Comparison of ENCODE assay signal across 35 mouse cellular contexts in genomic region chr2:84695007-84695695, GRCm38 (mm10). TPM values are rescaled to one million over a fixed set of nuclear protein-coding genes. Genes with fewer than 3 reads are reported as not detected.
A peak's percentile ranks its signal among the peaks of the same experiment; 100 is the strongest.
DNase-seq lines count a peak whose midpoint lies in the region; ATAC-seq and TF ChIP-seq lines count a peak whose summit lies in the region.
"Had no signal": no experiment of that assay in that cellular context is flagged by ENCODE, and none has a peak within 500 bp of the region (broad histone marks: within the 10 kb centered on the region; RNA-seq: fewer than 3 reads in every experiment).

No protein-coding gene starts in this region.

- no peak overlapping the region for H3K4me3 ChIP-seq in forebrain, postnatal 0 days (ENCODE audit: low read depth, low read length)
- no peak overlapping the region for H3K4me3 ChIP-seq in forebrain, embryonic 10.5 days
- no peak overlapping the region for H3K4me3 ChIP-seq in lung, embryonic 14.5 days (ENCODE audit: low read depth, low read length)
- H3K4me3 ChIP-seq in lung, postnatal 0 days (ENCODE audit: low read depth, low read length) = no peak overlapping the region
- H3K4me3 ChIP-seq: embryonic facial prominence, embryonic 10.5 days; embryonic facial prominence, embryonic 13.5 days; erythroblast, embryonic 14.5 days; forebrain, embryonic 13.5 days; gastrocnemius, adult 2 months; heart, embryonic 13.5 days had no signal

- TF ChIP-seq EP300 in lung, postnatal 0 days (IDR thresholded peaks at IDR 0.05) = no peak

- 86% methylated on average over 5 of the region's 5 CpGs for WGBS in forebrain, postnatal 0 days
- 94% methylated on average over 5 of the region's 5 CpGs for WGBS in forebrain, embryonic 10.5 days
- WGBS in lung, embryonic 14.5 days = 76% methylated on average over 5 of the region's 5 CpGs
- WGBS in lung, postnatal 0 days = 62% methylated on average over 5 of the region's 5 CpGs

- H3K9me3 ChIP-seq in forebrain, postnatal 0 days (ENCODE audit: low read length) = no peaks in the 10 kb centered on the region
- H3K9me3 ChIP-seq in forebrain, embryonic 10.5 days = no peaks in the 10 kb centered on the region
- H3K9me3 ChIP-seq in lung, embryonic 14.5 days (ENCODE audit: low read depth, low read length) = no peaks in the 10 kb centered on the region
- no peaks in the 10 kb centered on the region for H3K9me3 ChIP-seq in lung, postnatal 0 days (ENCODE audit: low read length)
- H3K9me3 ChIP-seq: embryonic facial prominence, embryonic 10.5 days; embryonic facial prominence, embryonic 13.5 days; forebrain, embryonic 13.5 days; heart, embryonic 13.5 days had no signal

- no peak for DNase-seq in forebrain, postnatal 0 days
- no peak for DNase-seq in forebrain, embryonic 10.5 days (ENCODE audit: extremely low spot score, low spot score)
- peak; percentile 80 for DNase-seq in lung, embryonic 14.5 days
- DNase-seq in lung, postnatal 36 days = no peak
- DNase-seq in lung, postnatal 0 days (ENCODE audit: low spot score) = peak; percentile 21
- DNase-seq in lung, adult 18-20 months = no peak
- DNase-seq in Patski (ENCODE audit: low read depth, low spot score) = no peak
- no peak for DNase-seq in kidney, postnatal 4 days
- DNase-seq: adrenal gland, adult 8-10 months; B cell, adult 2 months; cerebellum, adult 11 months; cerebellum, adult 2 months; cerebellum, adult 9-11 months; cerebellum, postnatal 36 days; embryo, embryonic 11 days; gastrocnemius, adult 2 months; gastrocnemius, postnatal 14 days; heart, adult 18-20 months; heart, postnatal 14 days; heart, postnatal 4 days had no signal

- no peaks in the 10 kb centered on the region for H3K4me1 ChIP-seq in forebrain, postnatal 0 days (ENCODE audit: insufficient read depth)
- H3K4me1 ChIP-seq in forebrain, embryonic 10.5 days = no peaks in the 10 kb centered on the region
- H3K4me1 ChIP-seq in lung, embryonic 14.5 days (ENCODE audit: insufficient read depth) = no peaks in the 10 kb centered on the region
- H3K4me1 ChIP-seq in lung, postnatal 0 days (ENCODE audit: insufficient read depth, low read depth, low read length) = no peaks in the 10 kb centered on the region
- H3K4me1 ChIP-seq: embryonic facial prominence, embryonic 10.5 days; embryonic facial prominence, embryonic 13.5 days; forebrain, embryonic 13.5 days; heart, embryonic 13.5 days had no signal

- peaks cover 46% of the 10 kb centered on the region for H3K36me3 ChIP-seq in forebrain, postnatal 0 days (ENCODE audit: insufficient read depth)
- H3K36me3 ChIP-seq in forebrain, embryonic 10.5 days (replicated peaks) = peaks cover 94% of the 10 kb centered on the region
- H3K36me3 ChIP-seq in lung, embryonic 14.5 days (ENCODE audit: insufficient read depth) = peaks cover 79% of the 10 kb centered on the region
- peaks cover 24% of the 10 kb centered on the region for H3K36me3 ChIP-seq in lung, postnatal 0 days (ENCODE audit: insufficient read depth, low read length)

- no peak overlapping the region for H3K4me2 ChIP-seq in forebrain, postnatal 0 days (ENCODE audit: low read depth)
- no peak overlapping the region for H3K4me2 ChIP-seq in lung, embryonic 14.5 days
- H3K4me2 ChIP-seq in lung, postnatal 0 days (replicated peaks; ENCODE audit: low read depth, low read length) = no peak overlapping the region
- H3K4me2 ChIP-seq: embryonic facial prominence, embryonic 13.5 days; forebrain, embryonic 13.5 days; heart, embryonic 13.5 days; hindbrain, embryonic 14.5 days had no signal

- CTCF ChIA-PET in Patski (lab: Charles Lee) = interaction anchor here (0.8 to 2.0 kb wide), 7 partner anchors 9 to 64 kb away, joined by 3 to 10 read pairs (median 4); no protein-coding TSS in a partner anchor

- in situ Hi-C loops in Patski (cut with MboI; ENCODE audit: low pct_unique_long_range_greater_than_20kb) = no loop called here

- ATAC-seq in forebrain, postnatal 0 days = peak; percentile 58; the same call in 1 of the 2 replicates
- peak; percentile 76 for ATAC-seq in lung, embryonic 14.5 days (ENCODE audit: insufficient read depth)
- ATAC-seq in lung, postnatal 0 days = peak; percentile 50; the same call in 1 of the 2 replicates
- ATAC-seq in Patski = peak; percentile 62
- ATAC-seq: activated CD4-positive, CD25-positive, alpha-beta regulatory T cell, adult 4 months; forebrain, embryonic 13.5 days; forebrain, embryonic 16.5 days; hindbrain, postnatal 0 days; inflammation-experienced regulatory T-cells, adult 6 months had no signal

- POLR2A ChIA-PET in Patski (lab: Charles Lee) = interaction anchor here (1.0 kb wide), 1 partner anchor 10 kb away, joined by 4 read pairs; no protein-coding TSS in a partner anchor

- H3K27me3 ChIP-seq in forebrain, postnatal 0 days (ENCODE audit: insufficient read depth, low read length) = no peaks in the 10 kb centered on the region
- H3K27me3 ChIP-seq in forebrain, embryonic 10.5 days (ENCODE audit: poor library complexity, severe bottlenecking) = no peaks in the 10 kb centered on the region
- H3K27me3 ChIP-seq in lung, embryonic 14.5 days (ENCODE audit: insufficient read depth, low read length) = no peaks in the 10 kb centered on the region
- no peaks in the 10 kb centered on the region for H3K27me3 ChIP-seq in lung, postnatal 0 days (replicated peaks; ENCODE audit: insufficient read depth, low read length)
- H3K27me3 ChIP-seq in Patski = no peaks in the 10 kb centered on the region
- H3K27me3 ChIP-seq: embryonic facial prominence, embryonic 13.5 days; forebrain, embryonic 13.5 days; heart, embryonic 13.5 days had no signal

- no peak overlapping the region for H3K9ac ChIP-seq in forebrain, postnatal 0 days
- no peak overlapping the region for H3K9ac ChIP-seq in lung, embryonic 14.5 days
- no peak overlapping the region for H3K9ac ChIP-seq in lung, postnatal 0 days (replicated peaks; ENCODE audit: low read depth)
- H3K9ac ChIP-seq: embryonic facial prominence, embryonic 13.5 days; forebrain, embryonic 13.5 days; heart, embryonic 13.5 days; hindbrain, embryonic 14.5 days had no signal

- no peak for TF ChIP-seq CTCF in forebrain, postnatal 0 days (IDR thresholded peaks at IDR 0.05; ENCODE audit: low read depth)
- TF ChIP-seq CTCF in lung, embryonic 14.5 days (IDR thresholded peaks at IDR 0.05; ENCODE audit: low read depth) = no peak
- TF ChIP-seq CTCF in lung, postnatal 0 days (IDR thresholded peaks at IDR 0.05) = no peak
- TF ChIP-seq CTCF in Patski (IDR thresholded peaks at IDR 0.05) = no peak

- H3K27ac ChIP-seq in forebrain, postnatal 0 days (ENCODE audit: low read depth, low read length) = no peak overlapping the region
- H3K27ac ChIP-seq in forebrain, embryonic 10.5 days = no peak overlapping the region
- H3K27ac ChIP-seq in lung, embryonic 14.5 days (ENCODE audit: low read depth) = no peak overlapping the region
- H3K27ac ChIP-seq in lung, postnatal 0 days (ENCODE audit: low read length) = 0 out of 2 replicates have a peak overlapping the region, but pooled peaks have one; percentile 12
- H3K27ac ChIP-seq: embryonic facial prominence, embryonic 10.5 days; embryonic facial prominence, embryonic 13.5 days; forebrain, embryonic 13.5 days; gastrocnemius, adult 2 months; heart, embryonic 13.5 days; hindbrain, embryonic 14.5 days; hindbrain, postnatal 0 days had no signal

RNA-seq across cellular contexts. Expression of gene Tmx2, which starts 16.2 kb away (rescaled TPM):
- 115 and 130 TPM in 2 replicates for total RNA-seq in forebrain, postnatal 0 days (2014; rRNA removed)
- polyA plus RNA-seq in forebrain, postnatal 0 days (2015; fragmentation: Nextera tagmentation; extraction: Ambion mirVana) = 206 and 248 TPM in 2 replicates
- polyA plus RNA-seq in forebrain, embryonic 10.5 days (2016; fragmentation: Nextera tagmentation; extraction: Ambion mirVana) = 174 and 184 TPM in 2 replicates
- polyA plus RNA-seq in lung, embryonic 14.5 days (2014; fragmentation: Nextera tagmentation; extraction: Ambion mirVana) = 110 and 117 TPM in 2 replicates
- polyA plus RNA-seq in lung, postnatal 0 days (2015; fragmentation: Nextera tagmentation; extraction: Ambion mirVana) = 51.6 and 52.8 TPM in 2 replicates
- polyA plus RNA-seq in Patski (2021) = 244 TPM

RNA-seq across cellular contexts. Expression of gene Med19, which starts 16.9 kb away (rescaled TPM):
- total RNA-seq in forebrain, postnatal 0 days (2014; rRNA removed) = 46.8 and 47.5 TPM in 2 replicates
- polyA plus RNA-seq in forebrain, postnatal 0 days (2015; fragmentation: Nextera tagmentation; extraction: Ambion mirVana) = 45.8 and 48.7 TPM in 2 replicates
- polyA plus RNA-seq in forebrain, embryonic 10.5 days (2016; fragmentation: Nextera tagmentation; extraction: Ambion mirVana) = 50.1 and 51.5 TPM in 2 replicates
- polyA plus RNA-seq in lung, embryonic 14.5 days (2014; fragmentation: Nextera tagmentation; extraction: Ambion mirVana) = 44.8 and 45.4 TPM in 2 replicates
- 21.0 and 22.6 TPM in 2 replicates for polyA plus RNA-seq in lung, postnatal 0 days (2015; fragmentation: Nextera tagmentation; extraction: Ambion mirVana)
- 30.6 TPM for polyA plus RNA-seq in Patski (2021)

RNA-seq across cellular contexts. Expression of gene Gm28635, which starts 17.3 kb away (rescaled TPM):
- total RNA-seq in forebrain, postnatal 0 days (2014; rRNA removed) = not detected in 2 replicates
- not detected in 2 replicates for polyA plus RNA-seq in forebrain, postnatal 0 days (2015; fragmentation: Nextera tagmentation; extraction: Ambion mirVana)
- not detected in 2 replicates for polyA plus RNA-seq in forebrain, embryonic 10.5 days (2016; fragmentation: Nextera tagmentation; extraction: Ambion mirVana)
- polyA plus RNA-seq in lung, embryonic 14.5 days (2014; fragmentation: Nextera tagmentation; extraction: Ambion mirVana) = not detected in 2 replicates
- not detected in 2 replicates for polyA plus RNA-seq in lung, postnatal 0 days (2015; fragmentation: Nextera tagmentation; extraction: Ambion mirVana)
- not detected for polyA plus RNA-seq in Patski (2021)
- total RNA-seq: adrenal gland, adult 8-10 months; adrenal gland, postnatal 4 days; gastrocnemius, postnatal 14 days; hindbrain, postnatal 0 days had no signal
- polyA plus RNA-seq: activated CD4-positive, CD25-positive, alpha-beta regulatory T cell, adult 4 months; cortical plate, adult 2 months; embryonic facial prominence, embryonic 10.5 days; embryonic facial prominence, embryonic 13.5 days; erythroblast, embryonic 14.5 days; forebrain, embryonic 13.5 days; forebrain, embryonic 16.5 days; frontal cortex, adult 2 months; heart, embryonic 13.5 days; heart, embryonic 16.5 days; hindbrain, embryonic 11.5 days; hindbrain, embryonic 14.5 days; hindbrain, postnatal 0 days; inflammation-experienced regulatory T-cells, adult 6 months had no signal

RNA-seq across cellular contexts. Expression of gene Zdhhc5, which starts 19.8 kb away (rescaled TPM):
- total RNA-seq in forebrain, postnatal 0 days (2014; rRNA removed) = 22.9 and 27.5 TPM in 2 replicates
- 13.1 TPM in 2 replicates for polyA plus RNA-seq in forebrain, postnatal 0 days (2015; fragmentation: Nextera tagmentation; extraction: Ambion mirVana)
- polyA plus RNA-seq in forebrain, embryonic 10.5 days (2016; fragmentation: Nextera tagmentation; extraction: Ambion mirVana) = 28.4 and 29.5 TPM in 2 replicates
- 30.8 and 31.0 TPM in 2 replicates for polyA plus RNA-seq in lung, embryonic 14.5 days (2014; fragmentation: Nextera tagmentation; extraction: Ambion mirVana)
- polyA plus RNA-seq in lung, postnatal 0 days (2015; fragmentation: Nextera tagmentation; extraction: Ambion mirVana) = 15.8 and 19.9 TPM in 2 replicates
- polyA plus RNA-seq in Patski (2021) = 65.0 TPM

RNA-seq across cellular contexts. Expression of gene Selenoh, which starts 24.6 kb away (rescaled TPM):
- total RNA-seq in forebrain, postnatal 0 days (2014; rRNA removed) = 194 and 244 TPM in 2 replicates
- polyA plus RNA-seq in forebrain, postnatal 0 days (2015; fragmentation: Nextera tagmentation; extraction: Ambion mirVana) = 228 and 259 TPM in 2 replicates
- polyA plus RNA-seq in forebrain, embryonic 10.5 days (2016; fragmentation: Nextera tagmentation; extraction: Ambion mirVana) = 552 and 592 TPM in 2 replicates
- 419 and 427 TPM in 2 replicates for polyA plus RNA-seq in lung, embryonic 14.5 days (2014; fragmentation: Nextera tagmentation; extraction: Ambion mirVana)
- polyA plus RNA-seq in lung, postnatal 0 days (2015; fragmentation: Nextera tagmentation; extraction: Ambion mirVana) = 94.3 and 102 TPM in 2 replicates
- 60.4 TPM for polyA plus RNA-seq in Patski (2021)

Comparison
In these comparisons a context has a peak if more than half of its experiments do, and no peak if none do; other contexts are left out.
1. DNase-seq: peak in lung, embryonic 14.5 days (single experiment) and lung, postnatal 0 days (single experiment); none in forebrain, postnatal 0 days (single experiment), forebrain, embryonic 10.5 days (single experiment), lung, postnatal 36 days (single experiment), lung, adult 18-20 months (0 of 2), Patski (single experiment) and kidney, postnatal 4 days (0 of 2).
2. Peak in every context shown above with its lines, with median percentiles within 50 percentile points of each other: ATAC-seq.